Mouse (Mus musculus): ENCODE results near the gene Hrct1.

GRCm38 (mm10) chr4:43726228-43726993, 577 bp upstream of the Hrct1 start:
- no peak for TF ChIP-seq CHD2 (IDR thresholded peaks at IDR 0.05; ENCODE audit: low read depth, low read length)
- no peak for TF ChIP-seq ZC3H11A (IDR thresholded peaks at IDR 0.05; ENCODE audit: borderline replicate concordance, low read depth, low read length)
- no peak for TF ChIP-seq ZNF384 (IDR thresholded peaks at IDR 0.05; ENCODE audit: low read depth, low read length)
- TF ChIP-seq MAFK (IDR thresholded peaks at IDR 0.05; ENCODE audit: insufficient read depth, low read depth, low read length): no peak

Data from ES-E14 (cell line).